Mouse (Mus musculus): Measurements from ENCODE around the gene Oprm1. TPM values are rescaled to one million over a fixed set of nuclear protein-coding genes. Genes with fewer than 3 reads are reported as not detected.
A peak's percentile ranks its signal among the peaks of the same experiment; 100 is the strongest.

Gene Oprm1
- polyA plus RNA-seq, 1 experiment from 2014 or later, result not detected

GRCm38 (mm10) chr10:7010543-7010942 is 252.2 kb downstream of the Oprm1 start:
- H3K4me3 ChIP-seq (ENCODE audit: low read depth, low read length), result no peak overlapping the region
- H3K27ac ChIP-seq (ENCODE audit: low read depth), result no peak overlapping the region
- ATAC-seq (ENCODE audit: insufficient read depth) (no peak), DNase-seq (no peak)
- no peak for TF ChIP-seq CTCF (IDR thresholded peaks at IDR 0.05; ENCODE audit: low read depth)
- H3K4me2 ChIP-seq, result no peak overlapping the region
- H3K27me3 ChIP-seq (ENCODE audit: insufficient read depth, low read length), result no peaks in the 10 kb centered on the region
- H3K9ac ChIP-seq, result no peak overlapping the region
- 79% methylated on average over 8 of the region's 8 CpGs for WGBS
- no peaks in the 10 kb centered on the region for H3K36me3 ChIP-seq (ENCODE audit: insufficient read depth)
- H3K4me1 ChIP-seq (ENCODE audit: insufficient read depth), result no peaks in the 10 kb centered on the region
- H3K9me3 ChIP-seq (ENCODE audit: low read depth, low read length), result no peaks in the 10 kb centered on the region

DNA sequence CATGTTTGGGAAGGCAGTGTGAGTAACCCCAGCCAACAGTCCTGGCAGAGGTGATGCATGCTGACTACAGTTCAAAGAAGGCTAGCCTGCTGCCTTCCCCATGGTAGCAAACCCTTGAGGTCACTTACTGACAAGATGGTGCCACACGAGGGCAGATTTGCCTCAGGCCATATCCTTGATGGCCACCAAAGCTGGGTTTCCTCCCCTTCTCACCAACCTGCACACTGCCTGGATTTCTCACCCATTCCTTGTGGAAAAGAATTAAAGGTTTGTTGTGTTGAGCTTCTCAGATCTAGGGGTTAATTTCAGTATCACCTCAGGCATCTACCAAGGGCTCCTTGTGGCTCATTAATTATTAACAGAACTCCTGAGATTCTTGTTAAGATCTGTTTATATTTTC is 256.9 kb downstream of the Oprm1 start:
- 54% methylated on average over 1 of the region's 1 CpGs for whole genome bisulfite sequencing
- Histone ChIP-seq H3K4me2 (no peak overlapping the region), H3K9me3 (ENCODE audit: low read depth, low read length) (no peaks in the 10 kb centered on the region), H3K36me3 (ENCODE audit: insufficient read depth) (no peaks in the 10 kb centered on the region), H3K27ac (ENCODE audit: low read depth) (no peak overlapping the region), H3K9ac (no peak overlapping the region), H3K27me3 (ENCODE audit: insufficient read depth, low read length) (no peaks in the 10 kb centered on the region), H3K4me1 (ENCODE audit: insufficient read depth) (no peaks in the 10 kb centered on the region), H3K4me3 (ENCODE audit: low read depth, low read length) (no peak overlapping the region)
- ATAC-seq (ENCODE audit: insufficient read depth) (no peak), DNase-seq (peak; percentile 7)
- TF ChIP-seq CTCF (IDR thresholded peaks at IDR 0.05; ENCODE audit: low read depth), result peak; percentile 8

DNA sequence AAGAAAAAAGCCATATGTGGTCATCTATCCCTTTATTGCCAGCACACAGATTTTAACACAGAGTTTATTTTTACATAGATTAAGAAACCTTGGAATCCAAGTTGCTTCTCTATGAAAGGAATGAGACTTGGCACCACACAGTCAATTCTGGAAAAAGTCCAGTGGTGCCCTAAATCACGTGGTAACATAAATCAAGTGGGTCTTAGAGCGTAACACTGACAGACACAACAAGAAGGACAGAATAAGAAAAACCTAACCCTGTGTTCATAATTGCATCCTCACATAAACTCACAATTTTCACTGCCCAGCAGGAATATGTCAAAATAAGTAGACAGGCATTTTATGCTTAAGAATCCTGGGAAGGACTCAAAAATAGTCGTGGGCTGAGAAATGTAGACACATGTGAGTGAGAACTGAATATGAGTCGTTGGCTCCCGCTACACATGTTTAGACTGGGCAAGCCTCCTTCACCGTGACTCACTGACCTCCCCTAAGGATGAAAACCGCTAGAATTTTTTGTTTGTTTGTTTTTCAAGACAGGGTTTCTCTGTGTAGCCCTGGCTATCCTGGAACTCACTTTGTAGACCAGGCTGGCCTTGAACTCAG is 261.6 kb downstream of the Oprm1 start:
- ATAC-seq (ENCODE audit: insufficient read depth) (peak; percentile 90), DNase-seq (peak; percentile 85)

GRCm38 (mm10) chr10:7020551-7020950 is 262.2 kb downstream of the Oprm1 start:
- no peak for TF ChIP-seq CTCF (IDR thresholded peaks at IDR 0.05; ENCODE audit: low read depth)
- 76% methylated on average over 9 of the region's 9 CpGs for WGBS
- ATAC-seq (ENCODE audit: insufficient read depth), result no peak; the same call in 1 of the 2 replicates

More for the DNA sequence above, 261.6 kb downstream of the Oprm1 start:
- Histone ChIP-seq H3K4me3 (ENCODE audit: low read depth, low read length) (no peak overlapping the region), H3K9me3 (ENCODE audit: low read depth, low read length) (no peaks in the 10 kb centered on the region), H3K4me1 (ENCODE audit: insufficient read depth) (no peaks in the 10 kb centered on the region), H3K27me3 (ENCODE audit: insufficient read depth, low read length) (no peaks in the 10 kb centered on the region), H3K36me3 (ENCODE audit: insufficient read depth) (no peaks in the 10 kb centered on the region), H3K4me2 (no peak overlapping the region), H3K27ac (ENCODE audit: low read depth) (no peak overlapping the region; the same call in 1 of the 2 replicates), H3K9ac (no peak overlapping the region)
- 32% methylated on average over 7 of the region's 7 CpGs for WGBS
- TF ChIP-seq CTCF (IDR thresholded peaks at IDR 0.05; ENCODE audit: low read depth), result no peak

GRCm38 (mm10) chr10:7025028-7025427 is 266.7 kb downstream of the Oprm1 start:
- DNase-seq, result no peak
- no peaks in the 10 kb centered on the region for H3K4me1 ChIP-seq (ENCODE audit: insufficient read depth)

More at GRCm38 (mm10) chr10:7020551-7020950, 262.2 kb downstream of the Oprm1 start:
- DNase-seq, result no peak
- Histone ChIP-seq H3K27ac (ENCODE audit: low read depth) (no peak overlapping the region), H3K36me3 (ENCODE audit: insufficient read depth) (no peaks in the 10 kb centered on the region), H3K4me1 (ENCODE audit: insufficient read depth) (no peaks in the 10 kb centered on the region), H3K9me3 (ENCODE audit: low read depth, low read length) (no peaks in the 10 kb centered on the region), H3K9ac (no peak overlapping the region), H3K27me3 (ENCODE audit: insufficient read depth, low read length) (no peaks in the 10 kb centered on the region), H3K4me3 (ENCODE audit: low read depth, low read length) (no peak overlapping the region), H3K4me2 (no peak overlapping the region)

GRCm38 (mm10) chr10:7033459-7033858 is 275.2 kb downstream of the Oprm1 start:
- Histone ChIP-seq H3K27ac (ENCODE audit: low read depth) (no peak overlapping the region), H3K27me3 (ENCODE audit: insufficient read depth, low read length) (no peaks in the 10 kb centered on the region), H3K4me3 (ENCODE audit: low read depth, low read length) (no peak overlapping the region), H3K4me2 (no peak overlapping the region), H3K36me3 (ENCODE audit: insufficient read depth) (no peaks in the 10 kb centered on the region), H3K9ac (no peak overlapping the region), H3K9me3 (ENCODE audit: low read depth, low read length) (no peaks in the 10 kb centered on the region), H3K4me1 (ENCODE audit: insufficient read depth) (no peaks in the 10 kb centered on the region)
- 88% methylated on average over 2 of the region's 2 CpGs for WGBS
- DNase-seq (no peak), ATAC-seq (ENCODE audit: insufficient read depth) (no peak)
- no peak for TF ChIP-seq CTCF (IDR thresholded peaks at IDR 0.05; ENCODE audit: low read depth)

More at GRCm38 (mm10) chr10:7025028-7025427, 266.7 kb downstream of the Oprm1 start:
- ATAC-seq (ENCODE audit: insufficient read depth), result no peak
- Histone ChIP-seq H3K4me2 (no peak overlapping the region), H3K4me3 (ENCODE audit: low read depth, low read length) (no peak overlapping the region), H3K27ac (ENCODE audit: low read depth) (no peak overlapping the region), H3K9me3 (ENCODE audit: low read depth, low read length) (no peaks in the 10 kb centered on the region), H3K27me3 (ENCODE audit: insufficient read depth, low read length) (no peaks in the 10 kb centered on the region), H3K36me3 (ENCODE audit: insufficient read depth) (no peaks in the 10 kb centered on the region), H3K9ac (no peak overlapping the region)
- no peak for TF ChIP-seq CTCF (IDR thresholded peaks at IDR 0.05; ENCODE audit: low read depth)
- 74% methylated on average over 1 of the region's 1 CpGs for WGBS

DNA sequence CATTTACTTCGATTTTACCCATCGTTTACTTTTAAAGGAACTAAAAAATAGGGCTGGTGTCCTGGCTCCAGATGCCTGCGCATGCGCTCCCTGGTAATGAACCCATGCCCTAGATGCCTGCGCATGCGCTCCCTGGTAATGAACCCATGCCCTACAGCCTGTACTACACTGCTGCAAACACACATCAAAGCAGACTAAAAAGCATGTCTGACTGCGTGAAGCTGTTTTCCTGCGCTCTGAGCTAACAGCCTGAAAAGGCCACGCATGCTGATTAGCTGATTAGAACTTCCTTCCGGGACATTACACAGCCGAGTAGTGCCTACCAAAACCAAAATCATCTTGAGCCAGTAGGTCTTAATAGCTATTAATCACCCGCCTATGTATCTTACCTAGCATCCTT is 277.2 kb downstream of the Oprm1 start:
- Histone ChIP-seq H3K4me2 (no peak overlapping the region), H3K9ac (no peak overlapping the region), H3K9me3 (ENCODE audit: low read depth, low read length) (no peaks in the 10 kb centered on the region), H3K27ac (ENCODE audit: low read depth) (no peak overlapping the region), H3K4me1 (ENCODE audit: insufficient read depth) (no peaks in the 10 kb centered on the region), H3K27me3 (ENCODE audit: insufficient read depth, low read length) (no peaks in the 10 kb centered on the region), H3K36me3 (ENCODE audit: insufficient read depth) (no peaks in the 10 kb centered on the region), H3K4me3 (ENCODE audit: low read depth, low read length) (no peak overlapping the region)
- no peak for TF ChIP-seq CTCF (IDR thresholded peaks at IDR 0.05; ENCODE audit: low read depth)
- WGBS, result 71% methylated on average over 12 of the region's 12 CpGs
- DNase-seq (peak; percentile 12), ATAC-seq (ENCODE audit: insufficient read depth) (no peak)

Measured in lung, embryonic 14.5 days (tissue).